Mouse (Mus musculus) lung, postnatal 10 days (tissue): ENCODE data around the gene Tardbp.
A peak's percentile ranks its signal among the peaks of the same experiment; 100 is the strongest.

Source experiments
- DNase-seq: peaks from one replicate; pipeline ENCODE4 v3.0.0; 2021

Gene Tardbp

GRCm38 (mm10) chr4:148598826-148599225, 28.0 kb downstream of the Tardbp start:
- no peak for DNase-seq

DNA sequence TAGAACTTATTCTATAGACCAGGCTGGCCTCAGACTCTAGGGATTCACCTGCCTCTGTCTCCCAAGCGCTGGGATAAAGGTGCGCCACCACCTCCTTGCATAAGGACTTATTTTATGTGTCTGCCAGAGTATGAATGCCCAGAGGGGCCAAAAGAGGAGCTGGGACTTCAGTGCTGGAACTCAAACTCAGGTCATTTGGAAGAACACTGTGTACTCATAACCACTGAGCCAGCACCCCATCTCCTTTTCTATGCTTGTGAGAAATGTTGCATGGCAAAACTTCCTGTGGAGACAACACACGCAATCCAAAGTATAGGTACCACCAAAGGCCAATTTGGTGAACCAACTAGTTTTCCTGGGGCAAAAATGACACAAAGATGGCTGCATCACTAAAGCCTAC, 30.1 kb downstream of the Tardbp start:
- DNase-seq = no peak

- DNase-seq = no peak
These were observed 30.9 kb downstream of the Tardbp start for GRCm38 (mm10) chr4:148595916-148596315.

DNA sequence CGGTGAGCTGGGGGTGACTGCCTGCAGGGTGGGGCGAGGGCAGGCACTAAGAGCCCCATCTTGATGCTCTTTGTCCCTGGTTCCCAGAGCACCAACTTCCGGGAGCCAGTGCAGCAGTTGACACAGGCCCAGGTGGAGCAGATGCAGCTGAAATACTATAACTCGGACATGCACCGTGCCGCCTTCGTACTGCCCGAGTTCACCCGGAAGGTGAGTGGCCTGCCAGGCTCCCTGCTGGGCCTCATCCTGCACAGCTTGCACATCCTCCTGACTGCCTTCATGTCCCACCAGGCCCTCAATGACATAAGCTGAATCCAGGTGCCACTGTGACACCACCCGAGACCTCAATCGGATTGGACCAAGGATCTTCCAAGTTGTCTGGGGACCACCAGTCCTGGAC, 32.8 kb downstream of the Tardbp start:
- DNase-seq = no peak

- peak; percentile 31 for DNase-seq
These were observed 35.0 kb downstream of the Tardbp start for GRCm38 (mm10) chr4:148591637-148592380.

DNA sequence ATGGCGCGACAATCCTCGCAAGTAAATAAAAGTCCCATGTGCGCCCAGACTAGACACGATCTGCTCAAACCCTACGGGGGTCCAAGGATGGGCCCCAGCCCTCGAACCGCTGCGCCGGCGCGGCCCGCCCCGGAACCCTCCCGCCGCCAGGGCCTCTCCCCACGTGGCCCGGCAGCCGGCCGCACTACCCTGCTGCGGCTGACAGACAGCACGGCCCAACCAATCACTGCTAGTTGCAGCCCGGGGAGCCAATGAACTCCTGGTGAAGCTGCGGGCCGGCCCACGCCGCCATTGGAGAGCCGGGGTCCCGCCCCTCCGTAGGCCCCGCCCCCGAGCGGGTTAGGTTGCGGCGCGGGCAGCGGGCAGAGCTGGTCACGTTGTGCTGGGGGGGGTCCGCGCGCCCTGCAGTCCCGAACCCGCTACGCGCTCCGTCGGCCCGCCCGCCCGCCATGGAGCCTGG, 35.6 kb downstream of the Tardbp start, which contains the start of gene Srm:
TSS of gene Srm (plus strand) at position 333 of the 460 bp plus-strand sequence.
- DNase-seq = peak; percentile 99

DNA sequence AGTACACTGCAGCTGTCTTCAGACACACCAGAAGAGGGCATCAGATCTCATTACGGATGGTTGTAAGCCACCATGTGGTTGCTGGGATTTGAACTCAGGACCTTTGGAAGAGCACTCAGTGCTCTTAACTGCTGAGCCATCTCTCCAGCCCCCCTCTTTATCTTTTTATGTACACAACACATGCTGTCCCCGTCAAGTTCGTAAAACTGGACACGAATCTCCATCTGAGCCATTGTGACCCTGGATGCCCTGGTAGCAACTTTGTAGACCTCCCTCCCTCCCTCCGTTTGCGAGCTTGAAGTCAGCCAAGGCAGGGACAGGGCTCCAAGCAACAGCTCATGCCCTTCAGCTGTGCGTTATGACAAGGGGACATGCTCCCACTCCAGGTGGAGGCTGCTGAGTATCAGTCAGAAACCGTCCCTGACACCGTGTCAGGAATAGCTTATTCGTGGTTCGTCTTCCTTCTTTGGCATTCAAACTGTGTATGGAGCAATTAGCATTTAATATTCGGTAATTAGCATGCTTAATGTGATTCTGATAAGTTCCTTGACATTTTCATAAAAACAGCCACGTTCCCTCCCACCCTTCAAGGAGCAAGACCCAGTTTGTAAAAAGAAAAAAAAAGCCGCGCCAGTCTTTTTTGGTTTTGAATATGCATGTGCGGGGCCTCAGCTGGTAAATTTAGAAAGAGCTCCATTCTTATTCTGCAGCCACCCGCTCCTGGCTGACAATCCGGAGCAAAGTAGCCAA, 36.2 kb downstream of the Tardbp start:
- peak; percentile 28 for DNase-seq

DNA sequence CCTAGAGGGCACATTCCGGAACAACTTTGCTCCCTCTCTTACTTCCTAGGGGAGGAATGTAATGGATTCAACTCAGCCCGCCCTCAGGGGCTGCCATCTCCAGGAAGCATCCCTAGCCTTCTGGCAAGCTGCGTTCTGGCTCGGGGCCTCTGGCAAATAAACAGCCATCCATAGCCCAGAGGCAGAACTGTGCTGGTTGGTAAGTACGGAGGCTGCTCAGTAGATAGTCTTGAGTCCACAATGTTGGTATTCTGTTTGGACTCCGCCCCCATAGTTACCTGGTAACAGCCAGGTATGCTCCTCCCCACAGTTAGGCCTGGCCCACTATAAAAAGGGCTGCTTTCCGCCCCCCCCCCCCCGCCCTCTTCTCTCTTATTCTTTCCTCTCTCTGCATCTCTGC, 37.3 kb downstream of the Tardbp start:
- peak; percentile 58 for DNase-seq

GRCm38 (mm10) chr4:148588793-148589192, 38.0 kb downstream of the Tardbp start:
- peak; percentile 44 for DNase-seq

DNA sequence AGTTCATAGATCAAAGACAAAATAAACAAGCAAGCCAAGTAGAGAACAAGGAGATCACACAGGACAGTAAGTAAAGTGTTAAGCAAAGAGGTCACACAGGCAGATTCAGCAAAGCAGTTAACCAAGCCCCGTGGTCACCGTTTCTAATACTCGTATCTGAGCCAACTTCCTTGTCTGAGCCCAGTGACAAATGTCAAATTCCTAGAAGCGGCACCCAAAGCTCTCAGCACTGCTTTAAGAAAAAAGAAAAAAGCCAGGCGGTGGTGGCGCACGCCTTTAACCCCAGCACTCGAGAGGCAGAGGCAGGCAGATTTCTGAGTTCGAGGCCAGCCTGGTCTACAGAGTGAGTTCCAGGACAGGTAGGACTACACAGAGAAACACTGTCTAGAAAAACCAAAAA, 40.2 kb downstream of the Tardbp start:
- DNase-seq = no peak

DNA sequence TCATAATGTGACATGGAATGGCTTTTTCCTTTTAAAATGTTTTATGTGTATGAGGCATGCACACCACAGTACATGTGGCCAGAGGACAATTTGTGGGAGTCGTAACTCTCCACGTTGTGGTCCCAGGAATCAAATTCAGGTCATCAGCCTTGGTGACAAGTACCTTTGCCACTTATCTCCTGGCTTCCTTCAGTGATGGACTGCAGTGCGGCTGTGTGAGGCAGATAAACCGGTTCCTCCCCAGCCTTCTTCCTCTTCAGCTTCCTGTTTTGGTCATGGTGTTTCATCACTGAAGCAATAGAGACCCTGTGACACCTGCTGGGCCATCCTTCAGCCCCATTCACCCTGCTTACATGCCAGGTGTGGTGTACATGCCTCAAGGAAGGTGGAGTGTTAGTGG, 43.6 kb downstream of the Tardbp start:
- no peak for DNase-seq

GRCm38 (mm10) chr4:148581422-148581821, 45.4 kb downstream of the Tardbp start:
- DNase-seq = no peak

- no peak for DNase-seq
These were observed 46.1 kb downstream of the Tardbp start for GRCm38 (mm10) chr4:148580765-148581164.

GRCm38 (mm10) chr4:148573222-148573621, 53.6 kb downstream of the Tardbp start:
- DNase-seq = no peak

GRCm38 (mm10) chr4:148570693-148571295, 56.0 kb downstream of the Tardbp start:
- no peak for DNase-seq

DNA sequence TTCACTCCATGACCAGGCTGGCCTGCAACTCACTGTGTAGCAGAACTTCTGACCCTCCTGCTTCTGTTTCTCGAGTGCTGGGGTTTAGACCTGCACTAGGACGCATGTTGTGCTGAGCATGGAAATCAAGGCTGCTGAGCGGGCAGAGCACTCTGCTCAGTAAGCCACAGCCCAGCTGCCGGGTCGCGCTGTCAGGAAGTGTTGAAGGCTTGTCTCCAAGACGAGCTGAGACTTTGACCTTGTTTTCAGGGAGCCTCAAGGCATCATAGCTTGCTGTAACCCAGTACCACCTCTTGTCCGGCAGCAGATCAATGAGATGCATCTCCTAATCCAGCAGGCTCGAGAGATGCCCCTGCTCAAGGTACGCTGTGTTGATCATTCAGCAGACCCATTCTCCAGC, 56.7 kb downstream of the Tardbp start:
- DNase-seq = no peak

DNA sequence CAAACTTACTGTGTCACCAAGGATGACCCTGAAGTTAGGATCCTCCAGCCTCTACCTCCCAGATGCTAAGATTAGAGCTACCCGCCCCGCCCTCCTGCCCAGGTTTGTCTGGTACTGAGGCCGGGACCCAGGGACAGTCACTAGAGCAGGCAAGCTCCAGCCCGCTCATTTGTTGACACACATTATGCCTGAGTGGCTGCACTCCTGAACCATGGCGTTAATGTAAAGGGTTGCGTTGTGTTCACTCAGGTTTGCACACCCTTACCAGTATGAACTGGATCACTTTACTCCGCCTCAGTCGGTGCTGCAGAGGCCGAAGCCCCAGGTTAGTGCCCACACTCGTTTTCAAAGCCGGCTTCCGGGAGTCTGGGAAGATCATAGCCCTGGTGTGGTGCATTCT, 63.2 kb downstream of the Tardbp start:
- no peak for DNase-seq

DNA sequence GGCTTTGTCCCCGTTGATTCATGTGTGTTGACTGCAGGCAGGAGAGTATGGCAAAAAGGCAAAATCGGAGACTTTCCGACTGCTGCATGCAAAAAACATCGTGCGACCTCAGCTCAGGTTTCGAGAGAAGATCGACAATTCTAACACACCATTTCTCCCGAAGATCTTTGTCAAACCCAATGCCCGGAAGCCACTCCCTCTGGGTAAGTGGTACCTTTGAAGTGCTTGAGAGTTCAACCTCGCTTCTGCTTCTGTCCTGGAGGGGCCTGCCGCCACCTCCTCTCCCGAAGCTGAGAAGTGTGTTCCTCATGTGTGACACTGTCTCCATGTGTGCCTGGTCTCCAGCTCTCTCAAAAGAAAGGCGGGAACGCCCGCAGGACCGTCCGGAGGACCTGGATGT, 64.1 kb downstream of the Tardbp start:
- no peak for DNase-seq
